ENCODE assay signal across 22 mouse cellular contexts in the genomic region with DNA sequence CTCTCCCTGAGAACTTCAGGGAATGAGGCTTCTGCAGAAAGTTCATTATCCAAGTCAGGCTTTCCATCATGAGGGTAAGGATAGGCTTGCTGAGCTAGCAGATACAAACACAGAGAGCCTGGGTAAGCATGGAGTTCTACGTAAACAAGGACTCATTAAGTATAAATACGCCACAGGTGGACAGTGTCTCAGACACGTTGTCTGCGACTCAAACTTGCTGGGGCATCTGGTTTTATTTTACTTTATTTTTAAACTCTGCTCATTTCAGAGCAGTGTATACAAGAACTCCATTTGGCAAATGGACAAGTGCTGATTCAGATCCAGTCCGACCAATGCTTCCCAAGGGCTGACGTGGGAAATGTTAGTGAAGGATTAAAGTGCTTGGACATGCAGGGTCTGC. TPM values are rescaled to one million over a fixed set of nuclear protein-coding genes. Genes with fewer than 3 reads are reported as not detected.
DNase-seq lines count a peak whose midpoint lies in the region; ATAC-seq and TF ChIP-seq lines count a peak whose summit lies in the region.
"Had no signal": no experiment of that assay in that cellular context is flagged by ENCODE, and none has a peak within 500 bp of the region (broad histone marks: within the 10 kb centered on the region; RNA-seq: fewer than 3 reads in every experiment).

No protein-coding gene starts in this region.

- H3K9ac ChIP-seq in heart, embryonic 13.5 days: no peak overlapping the region
- no peak overlapping the region for H3K9ac ChIP-seq in lung, embryonic 15.5 days
- H3K9ac ChIP-seq in stomach, embryonic 15.5 days: no peak overlapping the region
- no peak overlapping the region for H3K9ac ChIP-seq in neural tube, embryonic 15.5 days (replicated peaks)
- H3K9ac ChIP-seq: hindbrain, embryonic 14.5 days; neural tube, embryonic 13.5 days had no signal

- no peaks in the 10 kb centered on the region for H3K9me3 ChIP-seq in heart, embryonic 13.5 days
- H3K9me3 ChIP-seq in lung, embryonic 15.5 days: no peaks in the 10 kb centered on the region
- H3K9me3 ChIP-seq in stomach, embryonic 15.5 days: no peaks in the 10 kb centered on the region
- H3K9me3 ChIP-seq in neural tube, embryonic 15.5 days (replicated peaks): no peaks in the 10 kb centered on the region
- H3K9me3 ChIP-seq: neural tube, embryonic 13.5 days had no signal

- H3K4me3 ChIP-seq in heart, embryonic 13.5 days: no peak overlapping the region
- H3K4me3 ChIP-seq in embryonic fibroblast, embryonic 13.5 days (ENCODE audit: insufficient read depth, low read length): no peak overlapping the region
- no peak overlapping the region for H3K4me3 ChIP-seq in lung, embryonic 15.5 days
- no peak overlapping the region for H3K4me3 ChIP-seq in stomach, embryonic 15.5 days (replicated peaks)
- H3K4me3 ChIP-seq in neural tube, embryonic 15.5 days (replicated peaks): no peak overlapping the region
- H3K4me3 ChIP-seq: erythroblast, embryonic 14.5 days; neural tube, embryonic 13.5 days had no signal

- H3K27ac ChIP-seq in heart, embryonic 13.5 days (replicated peaks): 0 out of 2 replicates have a peak overlapping the region, but pooled peaks have one; percentile 15
- peak overlapping the region; percentile 86 for H3K27ac ChIP-seq in embryonic fibroblast, embryonic 13.5 days (ENCODE audit: insufficient read depth, low read length)
- peak overlapping the region; percentile 86 for H3K27ac ChIP-seq in lung, embryonic 15.5 days
- H3K27ac ChIP-seq in stomach, embryonic 15.5 days: peak overlapping the region; percentile 92
- no peak overlapping the region for H3K27ac ChIP-seq in neural tube, embryonic 15.5 days (replicated peaks)
- H3K27ac ChIP-seq: hindbrain, embryonic 14.5 days; neural tube, embryonic 13.5 days had no signal

- no peak for TF ChIP-seq CTCF in embryonic fibroblast, embryonic 13.5 days (IDR thresholded peaks at IDR 0.05; ENCODE audit: borderline replicate concordance, insufficient read depth, low read length)

- no peak overlapping the region for H3K4me2 ChIP-seq in heart, embryonic 13.5 days
- H3K4me2 ChIP-seq in lung, embryonic 15.5 days: no peak overlapping the region; the same call in 1 of the 2 replicates
- no peak overlapping the region for H3K4me2 ChIP-seq in stomach, embryonic 15.5 days
- no peak overlapping the region for H3K4me2 ChIP-seq in neural tube, embryonic 15.5 days
- H3K4me2 ChIP-seq: hindbrain, embryonic 14.5 days; liver, embryonic 11.5 days; neural tube, embryonic 13.5 days had no signal

- no peak for TF ChIP-seq POLR2A in embryonic fibroblast, embryonic 13.5 days (IDR thresholded peaks at IDR 0.05; ENCODE audit: low read depth, low read length)

- H3K27me3 ChIP-seq in heart, embryonic 13.5 days (replicated peaks): no peaks in the 10 kb centered on the region
- H3K27me3 ChIP-seq in lung, embryonic 15.5 days: no peaks in the 10 kb centered on the region
- H3K27me3 ChIP-seq in stomach, embryonic 15.5 days (replicated peaks): no peaks in the 10 kb centered on the region
- 0 out of 2 replicates have a peak, but pooled peaks cover 2% of the 10 kb centered on the region for H3K27me3 ChIP-seq in neural tube, embryonic 15.5 days (replicated peaks)

- no peak for DNase-seq in heart, postnatal 14 days
- no peak for DNase-seq in adrenal gland, adult (ENCODE audit: inconsistent age in 2 of 2, low spot score in 1 of 2)
- DNase-seq: cerebellum, postnatal 25 days; kidney, adult 8-10 months; retina, postnatal 1 day; thymus, adult 2 months had no signal

- WGBS in heart, embryonic 13.5 days: 64% methylated on average over 6 of the region's 6 CpGs
- WGBS in lung, embryonic 15.5 days: 22% methylated on average over 6 of the region's 6 CpGs
- 32% methylated on average over 6 of the region's 6 CpGs for WGBS in stomach, embryonic 15.5 days
- WGBS in neural tube, embryonic 15.5 days: 85% methylated on average over 6 of the region's 6 CpGs

- ATAC-seq in heart, embryonic 13.5 days (ENCODE audit: extremely low read depth, insufficient number of reproducible peaks, low FRiP score, low TSS enrichment): no peak
- ATAC-seq in lung, embryonic 15.5 days (ENCODE audit: borderline replicate concordance, extremely low read depth, low FRiP score, low TSS enrichment): peak; percentile 89
- peak; percentile 70 for ATAC-seq in stomach, embryonic 15.5 days (ENCODE audit: insufficient read depth, low FRiP score, low read depth)
- no peak for ATAC-seq in neural tube, embryonic 15.5 days (ENCODE audit: low FRiP score)
- ATAC-seq in activated CD4-positive, CD25-positive, alpha-beta regulatory T cell, adult 4 months: no peak

- intact Hi-C loops in heart, postnatal 14 days (cut with DNase I): no loop called here

- H3K36me3 ChIP-seq in heart, embryonic 13.5 days: no peaks in the 10 kb centered on the region
- no peaks in the 10 kb centered on the region for H3K36me3 ChIP-seq in lung, embryonic 15.5 days
- no peaks in the 10 kb centered on the region for H3K36me3 ChIP-seq in stomach, embryonic 15.5 days
- no peaks in the 10 kb centered on the region for H3K36me3 ChIP-seq in neural tube, embryonic 15.5 days
- H3K36me3 ChIP-seq: neural tube, embryonic 13.5 days had no signal

- H3K4me1 ChIP-seq in heart, embryonic 13.5 days: peaks cover 11% of the 10 kb centered on the region
- H3K4me1 ChIP-seq in embryonic fibroblast, embryonic 13.5 days (ENCODE audit: control insufficient read depth, insufficient read depth, low read length): peaks cover 18% of the 10 kb centered on the region
- H3K4me1 ChIP-seq in lung, embryonic 15.5 days: peaks cover 21% of the 10 kb centered on the region
- peaks cover 14% of the 10 kb centered on the region for H3K4me1 ChIP-seq in stomach, embryonic 15.5 days
- H3K4me1 ChIP-seq in neural tube, embryonic 15.5 days: no peaks in the 10 kb centered on the region
- H3K4me1 ChIP-seq: neural tube, embryonic 13.5 days had no signal

RNA-seq across cellular contexts. Expression of a gene that starts 17.2 kb away (rescaled TPM):
- polyA plus RNA-seq in heart, embryonic 13.5 days (2015; fragmentation: Nextera tagmentation; extraction: Ambion mirVana): 0.34 and 0.35 TPM in 2 replicates
- not detected for total RNA-seq in heart, postnatal 14 days (2021)
- 0.42 TPM in 1 of 2 replicates, not detected in the other for polyA plus RNA-seq in embryonic fibroblast, embryonic 13.5 days (2011; ENCODE audit: insufficient read length, low read depth, missing spikeins)
- 0.39 TPM in 1 of 2 replicates, not detected in the other for polyA plus RNA-seq in lung, embryonic 15.5 days (2015; fragmentation: Nextera tagmentation; extraction: Ambion mirVana)
- 2.4 and 6.3 TPM in 2 replicates for polyA plus RNA-seq in stomach, embryonic 15.5 days (2015; fragmentation: Nextera tagmentation; extraction: Ambion mirVana)
- 0.19 and 0.28 TPM in 2 replicates for polyA plus RNA-seq in neural tube, embryonic 15.5 days (2015; fragmentation: Nextera tagmentation; extraction: Ambion mirVana)
- not detected for polyA plus RNA-seq in activated CD4-positive, CD25-positive, alpha-beta regulatory T cell, adult 4 months (2017; shearing (Covaris generic))
- total RNA-seq: adrenal gland, postnatal 4 days; gastrocnemius, postnatal 4 days; left cerebral cortex, adult 8-10 months; megakaryocyte, adult 5-6 weeks; midbrain, postnatal 0 days had no signal
- polyA plus RNA-seq: erythroblast, embryonic 14.5 days; heart, embryonic 14.5 days; liver, embryonic 11.5 days; midbrain, postnatal 0 days had no signal

RNA-seq across cellular contexts. Expression of a gene that starts 22.8 kb away (rescaled TPM):
- 0.15 TPM in 1 of 2 replicates, not detected in the other for polyA plus RNA-seq in heart, embryonic 13.5 days (2015; fragmentation: Nextera tagmentation; extraction: Ambion mirVana)
- not detected for total RNA-seq in heart, postnatal 14 days (2021)
- polyA plus RNA-seq in embryonic fibroblast, embryonic 13.5 days (2011; ENCODE audit: insufficient read length, low read depth, missing spikeins): 0.62 TPM in 1 of 2 replicates, not detected in the other
- polyA plus RNA-seq in lung, embryonic 15.5 days (2015; fragmentation: Nextera tagmentation; extraction: Ambion mirVana): 1.4 and 1.6 TPM in 2 replicates
- polyA plus RNA-seq in stomach, embryonic 15.5 days (2015; fragmentation: Nextera tagmentation; extraction: Ambion mirVana): 1.9 and 3.0 TPM in 2 replicates
- polyA plus RNA-seq in neural tube, embryonic 15.5 days (2015; fragmentation: Nextera tagmentation; extraction: Ambion mirVana): not detected in 2 replicates
- polyA plus RNA-seq in activated CD4-positive, CD25-positive, alpha-beta regulatory T cell, adult 4 months (2017; shearing (Covaris generic)): not detected
- total RNA-seq: adrenal gland, postnatal 4 days; gastrocnemius, postnatal 4 days; megakaryocyte, adult 5-6 weeks; midbrain, postnatal 0 days had no signal
- polyA plus RNA-seq: heart, embryonic 14.5 days; hindbrain, embryonic 14.5 days; midbrain, postnatal 0 days; neural tube, embryonic 13.5 days had no signal

RNA-seq across cellular contexts. Expression of a gene that starts 40.3 kb away (rescaled TPM):
- polyA plus RNA-seq in heart, embryonic 13.5 days (2015; fragmentation: Nextera tagmentation; extraction: Ambion mirVana): 0.10 TPM in 1 of 2 replicates, not detected in the other
- total RNA-seq in heart, postnatal 14 days (2021): not detected
- not detected in 2 replicates for polyA plus RNA-seq in embryonic fibroblast, embryonic 13.5 days (2011; ENCODE audit: insufficient read length, low read depth, missing spikeins)
- 0.10 and 0.20 TPM in 2 replicates for polyA plus RNA-seq in lung, embryonic 15.5 days (2015; fragmentation: Nextera tagmentation; extraction: Ambion mirVana)
- 0.45 TPM in 1 of 2 replicates, not detected in the other for polyA plus RNA-seq in stomach, embryonic 15.5 days (2015; fragmentation: Nextera tagmentation; extraction: Ambion mirVana)
- 0.96 TPM in 1 of 2 replicates, not detected in the other for polyA plus RNA-seq in neural tube, embryonic 15.5 days (2015; fragmentation: Nextera tagmentation; extraction: Ambion mirVana)
- polyA plus RNA-seq in activated CD4-positive, CD25-positive, alpha-beta regulatory T cell, adult 4 months (2017; shearing (Covaris generic)): under 1 TPM in 1 of 2 experiments, not detected in 1; 0.73 TPM
- total RNA-seq: adrenal gland, postnatal 4 days; gastrocnemius, postnatal 4 days had no signal
- polyA plus RNA-seq: erythroblast, embryonic 14.5 days; hindbrain, embryonic 14.5 days; liver, embryonic 11.5 days; neural tube, embryonic 13.5 days had no signal

RNA-seq across cellular contexts. Expression of a gene that starts 52.6 kb away (rescaled TPM):
- 39.9 and 40.8 TPM in 2 replicates for polyA plus RNA-seq in heart, embryonic 13.5 days (2015; fragmentation: Nextera tagmentation; extraction: Ambion mirVana)
- 10 to 100 TPM; 14.4 to 14.6 TPM for total RNA-seq in heart, postnatal 14 days (2021)
- polyA plus RNA-seq in embryonic fibroblast, embryonic 13.5 days (2011; ENCODE audit: insufficient read length, low read depth, missing spikeins): 80.8 and 83.2 TPM in 2 replicates
- polyA plus RNA-seq in lung, embryonic 15.5 days (2015; fragmentation: Nextera tagmentation; extraction: Ambion mirVana): 68.1 and 69.0 TPM in 2 replicates
- polyA plus RNA-seq in stomach, embryonic 15.5 days (2015; fragmentation: Nextera tagmentation; extraction: Ambion mirVana): 58.4 and 61.4 TPM in 2 replicates
- 75.9 and 77.4 TPM in 2 replicates for polyA plus RNA-seq in neural tube, embryonic 15.5 days (2015; fragmentation: Nextera tagmentation; extraction: Ambion mirVana)
- polyA plus RNA-seq in activated CD4-positive, CD25-positive, alpha-beta regulatory T cell, adult 4 months (2017; shearing (Covaris generic)): 1 to 10 TPM; 5.5 to 6.4 TPM

Comparison
In these comparisons a context has a peak if more than half of its experiments do, and no peak if none do; other contexts are left out.
1. ATAC-seq: peak in lung, embryonic 15.5 days (single experiment) and stomach, embryonic 15.5 days (single experiment); none in heart, embryonic 13.5 days (single experiment), neural tube, embryonic 15.5 days (single experiment) and activated CD4-positive, CD25-positive, alpha-beta regulatory T cell, adult 4 months (single experiment).